Mouse (Mus musculus): ENCODE measurements around the gene Ubfd1. TPM values are rescaled to one million over a fixed set of nuclear protein-coding genes. Genes with fewer than 3 reads are reported as not detected.

Ubfd1 gene
- 19.0 and 23.4 TPM in 2 replicates for polyA plus RNA-seq (2015; fragmentation: Nextera tagmentation; extraction: Ambion mirVana)

- peak; percentile 96 for ATAC-seq
- H3K4me2 ChIP-seq (replicated peaks; ENCODE audit: low read depth, low read length) = peak within 1 kb of the TSS; percentile 92
- peak within 1 kb of the TSS; percentile 90 for H3K4me3 ChIP-seq (ENCODE audit: low read depth, low read length)
- DNase-seq (ENCODE audit: low spot score) = peak; percentile 98
- WGBS = 0% methylated on average over 58 of the region's 60 CpGs
- peak within 1 kb of the TSS; percentile 96 for H3K9ac ChIP-seq (replicated peaks; ENCODE audit: low read depth)
- H3K9me3 ChIP-seq (ENCODE audit: low read length) = no peaks in the 10 kb centered on the region
- TF ChIP-seq EP300 (IDR thresholded peaks at IDR 0.05) (0 out of 2 replicates have a peak, but pooled peaks have one; percentile 29), CTCF (IDR thresholded peaks at IDR 0.05) (0 out of 2 replicates have a peak, but pooled peaks have one; percentile 26)
- peaks cover 8% of the 10 kb centered on the region; the same call in 1 of the 2 replicates for H3K36me3 ChIP-seq (ENCODE audit: insufficient read depth, low read length)
- H3K27ac ChIP-seq (ENCODE audit: low read length) = peak within 1 kb of the TSS; percentile 89
- H3K4me1 ChIP-seq (ENCODE audit: insufficient read depth, low read depth, low read length) = peaks cover 4% of the 10 kb centered on the region; the same call in 1 of the 2 replicates
- H3K27me3 ChIP-seq (replicated peaks; ENCODE audit: insufficient read depth, low read length) = no peaks in the 10 kb centered on the region
These were observed at the start of gene Ubfd1, which contains the start of gene Ears2 for GRCm38 (mm10) chr7:122066945-122067516. TSS of gene Ubfd1 (plus strand) at chr7:122067175. TSS of gene Ears2 (minus strand) at chr7:122067263.

- Histone ChIP-seq H3K4me2 (replicated peaks; ENCODE audit: low read depth, low read length) (no peak overlapping the region), H3K4me1 (ENCODE audit: insufficient read depth, low read depth, low read length) (peaks cover 5% of the 10 kb centered on the region; the same call in 1 of the 2 replicates), H3K27me3 (replicated peaks; ENCODE audit: insufficient read depth, low read length) (no peaks in the 10 kb centered on the region), H3K27ac (ENCODE audit: low read length) (no peak overlapping the region), H3K4me3 (ENCODE audit: low read depth, low read length) (no peak overlapping the region), H3K36me3 (ENCODE audit: insufficient read depth, low read length) (no peaks in the 10 kb centered on the region), H3K9me3 (ENCODE audit: low read length) (no peaks in the 10 kb centered on the region), H3K9ac (replicated peaks; ENCODE audit: low read depth) (no peak overlapping the region)
- peak; percentile 65 for ATAC-seq
- 40% methylated on average over 3 of the region's 3 CpGs for WGBS
- DNase-seq (ENCODE audit: low spot score) = peak; percentile 72
- no peak for TF ChIP-seq CTCF (IDR thresholded peaks at IDR 0.05)
- no peak for TF ChIP-seq EP300 (IDR thresholded peaks at IDR 0.05)
These were observed 48.7 kb upstream of the Ubfd1 start for GRCm38 (mm10) chr7:122018247-122018646.

- H3K4me1 ChIP-seq (ENCODE audit: insufficient read depth, low read depth, low read length) = peaks cover 5% of the 10 kb centered on the region; the same call in 1 of the 2 replicates
- TF ChIP-seq CTCF (IDR thresholded peaks at IDR 0.05) (no peak), EP300 (IDR thresholded peaks at IDR 0.05) (no peak)
- H3K4me3 ChIP-seq (ENCODE audit: low read depth, low read length) = no peak overlapping the region
- no peak overlapping the region for H3K4me2 ChIP-seq (replicated peaks; ENCODE audit: low read depth, low read length)
- no peak for ATAC-seq
- H3K9me3 ChIP-seq (ENCODE audit: low read length) = no peaks in the 10 kb centered on the region
- H3K27me3 ChIP-seq (replicated peaks; ENCODE audit: insufficient read depth, low read length) = no peaks in the 10 kb centered on the region
- H3K27ac ChIP-seq (ENCODE audit: low read length) = no peak overlapping the region
- H3K36me3 ChIP-seq (ENCODE audit: insufficient read depth, low read length) = no peaks in the 10 kb centered on the region
- 87% methylated on average over 7 of the region's 7 CpGs for WGBS
- no peak overlapping the region for H3K9ac ChIP-seq (replicated peaks; ENCODE audit: low read depth)
- DNase-seq (ENCODE audit: low spot score) = no peak
These were observed 48.0 kb upstream of the Ubfd1 start for GRCm38 (mm10) chr7:122018978-122019377.

- TF ChIP-seq EP300 (IDR thresholded peaks at IDR 0.05) = no peak
- no peak for TF ChIP-seq CTCF (IDR thresholded peaks at IDR 0.05)
- Histone ChIP-seq H3K36me3 (ENCODE audit: insufficient read depth, low read length) (no peaks in the 10 kb centered on the region), H3K4me1 (ENCODE audit: insufficient read depth, low read depth, low read length) (peaks cover 5% of the 10 kb centered on the region; the same call in 1 of the 2 replicates), H3K27ac (ENCODE audit: low read length) (peak overlapping the region; percentile 60), H3K27me3 (replicated peaks; ENCODE audit: insufficient read depth, low read length) (no peaks in the 10 kb centered on the region), H3K4me3 (ENCODE audit: low read depth, low read length) (peak overlapping the region; percentile 74), H3K4me2 (replicated peaks; ENCODE audit: low read depth, low read length) (peak overlapping the region; percentile 95), H3K9ac (replicated peaks; ENCODE audit: low read depth) (peak overlapping the region; percentile 51), H3K9me3 (ENCODE audit: low read length) (no peaks in the 10 kb centered on the region)
- 0 out of 2 replicates have a peak, but pooled peaks have one; percentile 0 for ATAC-seq
- no peak for DNase-seq (ENCODE audit: low spot score)
- under 1% methylated on average over 6 of the region's 6 CpGs for WGBS
These were observed 46.7 kb upstream of the Ubfd1 start for GRCm38 (mm10) chr7:122020273-122020666.

GRCm38 (mm10) chr7:122020667-122021354, 46.2 kb upstream of the Ubfd1 start, which contains the start of gene Gga2:
TSS of gene Gga2 (minus strand) at chr7:122021222.
- H3K27me3 ChIP-seq (replicated peaks; ENCODE audit: insufficient read depth, low read length) = no peaks in the 10 kb centered on the region
- ATAC-seq = peak; percentile 92
- H3K4me2 ChIP-seq (replicated peaks; ENCODE audit: low read depth, low read length) = peak within 1 kb of the TSS; percentile 95
- 0 out of 2 replicates have a peak, but pooled peaks have one; percentile 4 for TF ChIP-seq CTCF (IDR thresholded peaks at IDR 0.05)
- TF ChIP-seq EP300 (IDR thresholded peaks at IDR 0.05) = no peak
- 3% methylated on average over 47 of the region's 50 CpGs for WGBS
- H3K9me3 ChIP-seq (ENCODE audit: low read length) = no peaks in the 10 kb centered on the region
- DNase-seq (ENCODE audit: low spot score) = peak; percentile 90
- H3K36me3 ChIP-seq (ENCODE audit: insufficient read depth, low read length) = no peaks in the 10 kb centered on the region
- H3K4me1 ChIP-seq (ENCODE audit: insufficient read depth, low read depth, low read length) = peaks cover 5% of the 10 kb centered on the region; the same call in 1 of the 2 replicates
- H3K9ac ChIP-seq (replicated peaks; ENCODE audit: low read depth) = peak within 1 kb of the TSS; percentile 51
- H3K27ac ChIP-seq (ENCODE audit: low read length) = peak within 1 kb of the TSS; percentile 60
- H3K4me3 ChIP-seq (ENCODE audit: low read depth, low read length) = peak within 1 kb of the TSS; percentile 74

GRCm38 (mm10) chr7:122022131-122022530, 44.8 kb upstream of the Ubfd1 start:
- no peak for ATAC-seq
- no peak overlapping the region for H3K27ac ChIP-seq (ENCODE audit: low read length)
- no peak overlapping the region for H3K4me2 ChIP-seq (replicated peaks; ENCODE audit: low read depth, low read length)
- H3K36me3 ChIP-seq (ENCODE audit: insufficient read depth, low read length) = no peaks in the 10 kb centered on the region
- no peak for DNase-seq (ENCODE audit: low spot score)
- no peak overlapping the region for H3K4me3 ChIP-seq (ENCODE audit: low read depth, low read length)
- H3K9me3 ChIP-seq (ENCODE audit: low read length) = no peaks in the 10 kb centered on the region
- peaks cover 5% of the 10 kb centered on the region; the same call in 1 of the 2 replicates for H3K4me1 ChIP-seq (ENCODE audit: insufficient read depth, low read depth, low read length)
- TF ChIP-seq CTCF (IDR thresholded peaks at IDR 0.05) (no peak), EP300 (IDR thresholded peaks at IDR 0.05) (no peak)
- H3K27me3 ChIP-seq (replicated peaks; ENCODE audit: insufficient read depth, low read length) = no peaks in the 10 kb centered on the region
- WGBS = 89% methylated on average over 2 of the region's 2 CpGs
- H3K9ac ChIP-seq (replicated peaks; ENCODE audit: low read depth) = no peak overlapping the region

All from lung, postnatal 0 days (tissue).